Mouse (Mus musculus) CD4-positive naive resting alpha-beta T cell, adult 76 days (primary cell): ENCODE measurements around the gene Ide. TPM values are rescaled to one million over a fixed set of nuclear protein-coding genes. Genes with fewer than 3 reads are reported as not detected.

ENCODE experiments used
- total RNA-seq: library from RNA; stranded (reverse); gene quantifications from one replicate; pipeline ENCODE4 v1.2.4, GENCODE M21; 2023

Gene Ide
- total RNA-seq, result 28.8 TPM

GRCm38 (mm10) chr19:37337752-37338151 lies at the start of gene Ide:
Ide (minus strand) TSS chr19:37337852.

GRCm38 (mm10) chr19:37375755-37376615 lies 38.3 kb upstream of the Ide start, which contains the start of gene Kif11:
Kif11 (plus strand) TSS chr19:37376403.

Other genes starting within 250 kb of the Ide start
- 64.3 TPM for gene March5, start 130.3 kb downstream of the Ide start, total RNA-seq
- gene Cpeb3, start 129.3 kb downstream of the Ide start, total RNA-seq, result 1.3 TPM
- gene Kif11, start 38.6 kb upstream of the Ide start, total RNA-seq, result 2.1 TPM
- 5.6 TPM for gene Hhex, start 97.0 kb upstream of the Ide start, total RNA-seq
- gene Exoc6, start 212.6 kb upstream of the Ide start, total RNA-seq, result 30.7 TPM